Mouse (Mus musculus) midbrain, embryonic 10.5 days (tissue): ENCODE results near the gene Prg4. TPM values are rescaled to one million over a fixed set of nuclear protein-coding genes. Genes with fewer than 3 reads are reported as not detected.

Experiments
- DNase-seq: peaks from one replicate; pipeline ENCODE4 v3.0.0-alpha.2; 2017; ENCODE audit warnings: low spot score
- H3K27ac ChIP-seq: fragments of 300-500 bp; sonication (generic); replicated peaks from 2 replicates; pipeline ENCODE4 v1.5.1; 2016; ENCODE audit warnings: mild to moderate bottlenecking
- H3K27me3 ChIP-seq: fragments of 300-500 bp; sonication (generic); 2 replicates; pipeline ENCODE4 v1.6.1; 2016; ENCODE audit warnings: low read depth, mild to moderate bottlenecking; ENCODE audit not compliant: poor library complexity, severe bottlenecking
- H3K36me3 ChIP-seq: fragments of 300-500 bp; sonication (generic); 2 replicates; pipeline ENCODE4 v1.6.1; 2016; ENCODE audit warnings: mild to moderate bottlenecking, moderate library complexity
- H3K4me1 ChIP-seq: fragments of 300-500 bp; sonication (generic); 2 replicates; pipeline ENCODE4 v1.6.1; 2016
- H3K4me3 ChIP-seq: fragments of 300-500 bp; sonication (generic); 2 replicates; pipeline ENCODE4 v1.5.1; 2016; ENCODE audit warnings: mild to moderate bottlenecking, moderate library complexity
- H3K9me3 ChIP-seq: fragments of 300-500 bp; sonication (generic); replicated peaks from 2 replicates; pipeline ENCODE4 v1.6.1; 2016; ENCODE audit warnings: mild to moderate bottlenecking
- WGBS: fragments of 180-500 bp; shearing (Covaris S2); methylation state at CpG from one replicate; pipeline ENCODE4 v1.1.7; 2016; 5-methylcytosine and 5-hydroxymethylcytosine counted together
- polyA plus RNA-seq: library from polyadenylated mRNA; unstranded; fragments of >200 nt; fragmentation: Nextera tagmentation; extraction: Ambion mirVana; gene quantifications from 2 replicates; pipeline ENCODE4 v1.2.1, GENCODE M21; 2016

Gene Prg4
- polyA plus RNA-seq, 1 experiment from 2014 or later: 0.53 TPM

- H3K27ac ChIP-seq: no peak overlapping the region
- no peaks in the 10 kb centered on the region for H3K27me3 ChIP-seq
- no peaks in the 10 kb centered on the region for H3K4me1 ChIP-seq
- H3K9me3 ChIP-seq: no peaks in the 10 kb centered on the region
- no peak for DNase-seq
- no peak overlapping the region for H3K4me3 ChIP-seq
- H3K36me3 ChIP-seq: no peaks in the 10 kb centered on the region
- 82% methylated on average over 7 of the region's 7 CpGs for WGBS
Observed at GRCm38 (mm10) chr1:150460595-150460994, 5.4 kb downstream of the Prg4 start.

DNA sequence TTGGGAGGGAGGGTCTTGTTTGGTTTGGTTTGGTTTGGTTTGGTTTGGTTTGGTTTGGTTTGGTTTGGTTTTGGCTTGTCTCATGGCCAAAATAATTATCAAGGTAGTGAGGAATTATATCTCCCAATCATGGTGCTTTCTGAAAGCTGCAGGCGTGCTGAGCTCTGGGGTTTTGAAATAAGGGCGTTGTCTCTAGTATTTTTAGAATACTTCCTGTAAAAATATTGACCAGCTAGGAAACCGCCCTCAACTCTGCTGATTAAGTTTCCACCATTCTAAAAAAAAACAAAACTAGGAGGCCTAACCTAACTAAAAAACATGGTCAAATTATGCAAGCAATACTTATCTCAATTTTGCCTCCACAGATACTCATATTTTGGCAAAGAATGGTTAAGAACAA is 6.4 kb downstream of the Prg4 start:
- Histone ChIP-seq H3K9me3 (no peaks in the 10 kb centered on the region), H3K4me3 (no peak overlapping the region), H3K36me3 (no peaks in the 10 kb centered on the region), H3K27ac (no peak overlapping the region), H3K4me1 (no peaks in the 10 kb centered on the region), H3K27me3 (no peaks in the 10 kb centered on the region)
- WGBS: 85% methylated on average over 3 of the region's 3 CpGs
- no peak for DNase-seq

GRCm38 (mm10) chr1:150458977-150459376 is 7.0 kb downstream of the Prg4 start:
- no peaks in the 10 kb centered on the region for H3K4me1 ChIP-seq
- no peaks in the 10 kb centered on the region for H3K9me3 ChIP-seq
- H3K4me3 ChIP-seq: no peak overlapping the region
- H3K27ac ChIP-seq: no peak overlapping the region
- H3K36me3 ChIP-seq: no peaks in the 10 kb centered on the region
- WGBS: 97% methylated on average over 5 of the region's 5 CpGs
- H3K27me3 ChIP-seq: no peaks in the 10 kb centered on the region
- DNase-seq: no peak

DNA sequence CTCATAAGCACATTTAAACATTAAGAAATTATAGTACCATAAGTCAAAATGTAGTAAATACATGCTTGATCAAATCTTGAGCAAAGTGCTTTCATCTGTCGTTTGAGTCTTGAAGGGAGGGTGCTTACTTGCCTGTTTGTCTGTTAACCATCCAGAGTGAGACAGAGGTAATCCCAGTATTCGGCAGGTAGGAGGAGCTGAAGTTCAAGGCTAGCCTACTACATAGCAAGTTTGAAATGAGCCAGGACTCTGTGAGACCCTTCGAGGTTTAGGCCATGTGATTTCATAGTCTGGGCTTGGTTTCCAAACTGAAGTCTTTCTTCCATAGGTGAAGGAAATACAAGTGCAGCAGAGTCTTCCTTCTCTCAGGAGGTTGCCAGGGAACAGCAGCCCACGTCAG is 24.2 kb downstream of the Prg4 start:
- Histone ChIP-seq H3K4me1 (no peaks in the 10 kb centered on the region), H3K27ac (no peak overlapping the region), H3K36me3 (peaks cover 100% of the 10 kb centered on the region), H3K4me3 (no peak overlapping the region), H3K9me3 (no peaks in the 10 kb centered on the region), H3K27me3 (no peaks in the 10 kb centered on the region)
- no peak for DNase-seq
- WGBS: 86% methylated on average over 4 of the region's 4 CpGs

- Histone ChIP-seq H3K27ac (no peak overlapping the region), H3K4me1 (no peaks in the 10 kb centered on the region), H3K9me3 (no peaks in the 10 kb centered on the region), H3K4me3 (no peak overlapping the region), H3K27me3 (no peaks in the 10 kb centered on the region), H3K36me3 (peaks cover 100% of the 10 kb centered on the region)
- no peak for DNase-seq
- 96% methylated on average over 3 of the region's 3 CpGs for WGBS
Observed at GRCm38 (mm10) chr1:150438641-150439040, 27.3 kb downstream of the Prg4 start.

DNA sequence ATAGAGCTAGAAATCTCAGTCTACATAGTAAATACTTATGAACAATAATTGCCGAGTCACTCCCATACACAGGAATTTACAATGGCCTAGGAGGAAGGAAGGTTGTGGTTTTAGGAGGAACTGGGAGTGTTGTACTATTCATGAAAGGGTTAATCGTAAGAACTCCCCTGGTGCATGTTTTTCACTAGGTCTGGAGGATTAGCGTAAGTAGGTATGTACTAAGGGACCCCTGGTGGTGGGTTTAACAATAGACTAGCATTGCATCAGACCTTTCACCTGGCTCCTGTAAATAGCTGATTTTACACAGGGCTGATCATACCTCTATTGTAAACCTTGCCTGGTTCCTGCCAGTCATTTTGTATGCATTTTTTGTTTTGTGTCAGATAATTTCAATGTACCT is 39.7 kb downstream of the Prg4 start:
- peaks cover 100% of the 10 kb centered on the region for H3K36me3 ChIP-seq
- H3K4me1 ChIP-seq: no peaks in the 10 kb centered on the region
- no peak overlapping the region for H3K27ac ChIP-seq
- no peaks in the 10 kb centered on the region for H3K9me3 ChIP-seq
- H3K4me3 ChIP-seq: no peak overlapping the region
- no peak for DNase-seq
- 76% methylated on average over 3 of the region's 3 CpGs for WGBS
- H3K27me3 ChIP-seq: no peaks in the 10 kb centered on the region

GRCm38 (mm10) chr1:150425665-150426064 is 40.3 kb downstream of the Prg4 start:
- 90% methylated on average over 9 of the region's 9 CpGs for WGBS
- no peak overlapping the region for H3K27ac ChIP-seq
- H3K27me3 ChIP-seq: no peaks in the 10 kb centered on the region
- DNase-seq: no peak
- peaks cover 98% of the 10 kb centered on the region for H3K36me3 ChIP-seq
- H3K4me1 ChIP-seq: no peaks in the 10 kb centered on the region
- H3K4me3 ChIP-seq: no peak overlapping the region
- no peaks in the 10 kb centered on the region for H3K9me3 ChIP-seq

DNA sequence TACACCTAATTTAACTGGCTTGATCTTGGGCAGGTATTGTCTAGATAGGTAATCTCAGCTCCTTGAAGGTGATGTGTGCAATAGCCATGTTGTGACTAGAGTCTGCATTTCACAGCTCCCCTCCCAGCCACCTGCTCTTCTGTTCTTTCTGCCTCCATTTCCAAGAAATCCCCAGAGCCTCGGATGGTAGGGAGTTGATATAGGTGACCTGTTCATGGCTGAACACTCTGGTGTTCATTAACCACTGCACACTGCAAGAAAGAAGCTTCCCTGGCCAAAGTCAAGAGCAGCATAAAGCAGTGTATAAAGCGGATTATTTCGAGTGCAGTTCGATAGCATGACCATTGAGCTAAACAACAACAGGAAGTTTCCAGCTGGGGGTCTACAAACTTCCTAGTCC is 47.5 kb downstream of the Prg4 start:
- WGBS: 95% methylated on average over 4 of the region's 4 CpGs
- Histone ChIP-seq H3K4me3 (no peak overlapping the region), H3K4me1 (no peaks in the 10 kb centered on the region), H3K27me3 (no peaks in the 10 kb centered on the region), H3K9me3 (no peaks in the 10 kb centered on the region), H3K36me3 (peaks cover 98% of the 10 kb centered on the region), H3K27ac (no peak overlapping the region)
- DNase-seq: no peak

DNA sequence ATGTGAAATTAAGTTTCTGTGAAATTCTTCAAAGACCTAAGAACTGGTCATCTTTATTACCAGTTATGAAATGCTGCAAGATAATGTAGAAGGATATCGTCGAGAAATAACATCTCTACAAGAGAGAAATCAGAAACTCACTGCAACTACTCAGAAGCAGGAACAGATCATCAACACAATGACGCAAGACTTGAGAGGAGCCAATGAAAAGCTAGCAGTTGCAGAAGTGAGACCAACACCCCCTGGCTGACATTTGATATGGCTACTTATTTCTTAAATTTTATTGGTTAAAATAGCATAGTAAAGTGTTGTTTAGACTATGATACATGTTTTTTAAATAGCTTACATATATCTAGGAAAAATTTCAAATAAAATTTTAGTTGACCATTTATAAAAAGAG is 50.0 kb downstream of the Prg4 start:
- DNase-seq: no peak
- Histone ChIP-seq H3K4me1 (no peaks in the 10 kb centered on the region), H3K36me3 (peaks cover 97% of the 10 kb centered on the region), H3K27me3 (no peaks in the 10 kb centered on the region), H3K9me3 (no peaks in the 10 kb centered on the region), H3K27ac (no peak overlapping the region), H3K4me3 (no peak overlapping the region)
- 94% methylated on average over 3 of the region's 3 CpGs for WGBS

DNA sequence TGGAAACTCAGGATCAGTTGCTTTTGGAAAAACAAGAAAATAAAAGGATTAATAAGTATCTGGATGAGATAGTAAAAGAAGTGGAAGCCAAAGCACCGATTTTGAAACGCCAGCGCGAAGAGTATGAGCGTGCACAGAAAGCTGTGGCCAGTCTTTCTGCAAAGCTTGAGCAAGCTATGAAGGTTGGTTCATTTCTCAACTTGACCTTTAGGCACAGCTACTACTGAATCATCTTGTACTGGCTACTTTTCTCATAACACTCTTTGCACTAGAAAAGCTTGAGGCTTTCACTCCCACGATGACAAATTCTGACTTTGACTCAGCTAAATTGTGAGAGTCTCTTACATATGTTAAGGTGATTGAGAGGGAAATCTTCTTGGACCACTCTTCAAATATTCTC is 56.0 kb downstream of the Prg4 start:
- Histone ChIP-seq H3K27ac (no peak overlapping the region), H3K4me1 (no peaks in the 10 kb centered on the region), H3K9me3 (no peaks in the 10 kb centered on the region), H3K36me3 (peaks cover 98% of the 10 kb centered on the region), H3K27me3 (no peaks in the 10 kb centered on the region), H3K4me3 (no peak overlapping the region)
- WGBS: 95% methylated on average over 6 of the region's 6 CpGs
- DNase-seq: no peak

GRCm38 (mm10) chr1:150407285-150407684 is 58.7 kb downstream of the Prg4 start:
- H3K27me3 ChIP-seq: no peaks in the 10 kb centered on the region
- no peak overlapping the region for H3K4me3 ChIP-seq
- H3K36me3 ChIP-seq: peaks cover 97% of the 10 kb centered on the region
- no peaks in the 10 kb centered on the region for H3K9me3 ChIP-seq
- WGBS: 95% methylated on average over 9 of the region's 9 CpGs
- no peak for DNase-seq
- H3K27ac ChIP-seq: no peak overlapping the region
- no peaks in the 10 kb centered on the region for H3K4me1 ChIP-seq

DNA sequence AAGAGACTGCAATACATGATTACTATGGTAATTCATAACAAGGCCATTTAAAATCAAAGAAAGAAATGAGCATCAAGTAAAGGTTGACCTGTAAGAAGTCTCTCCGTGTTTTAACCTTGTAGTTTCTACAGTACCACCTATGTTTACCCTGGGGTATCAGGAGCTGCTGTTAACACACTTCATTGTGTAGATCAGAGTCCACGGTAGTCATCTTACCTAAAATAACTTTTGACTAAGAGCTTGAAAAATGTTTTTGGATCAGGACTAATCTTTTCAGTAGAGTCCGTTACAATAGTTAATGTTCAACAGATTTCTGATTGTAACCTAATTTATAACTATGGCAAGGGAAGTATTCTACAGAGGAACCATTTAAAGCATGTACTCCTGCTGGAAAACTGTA is 61.4 kb downstream of the Prg4 start:
- 96% methylated on average over 3 of the region's 3 CpGs for WGBS
- H3K4me1 ChIP-seq: no peaks in the 10 kb centered on the region
- no peaks in the 10 kb centered on the region for H3K9me3 ChIP-seq
- DNase-seq: no peak
- no peak overlapping the region for H3K4me3 ChIP-seq
- no peaks in the 10 kb centered on the region for H3K27me3 ChIP-seq
- peaks cover 97% of the 10 kb centered on the region for H3K36me3 ChIP-seq
- no peak overlapping the region for H3K27ac ChIP-seq

GRCm38 (mm10) chr1:150403914-150404313 is 62.1 kb downstream of the Prg4 start:
- peaks cover 97% of the 10 kb centered on the region for H3K36me3 ChIP-seq
- 91% methylated on average over 3 of the region's 3 CpGs for WGBS
- DNase-seq: no peak
- H3K4me3 ChIP-seq: no peak overlapping the region
- no peaks in the 10 kb centered on the region for H3K27me3 ChIP-seq
- no peaks in the 10 kb centered on the region for H3K4me1 ChIP-seq
- H3K9me3 ChIP-seq: no peaks in the 10 kb centered on the region
- H3K27ac ChIP-seq: no peak overlapping the region
